Mouse (Mus musculus) embryo, embryonic 10.5 days (tissue): Measurements from ENCODE around the gene Qtrt1.
"Not testable (repeated sequence)": the region's sequence is repeated elsewhere in the genome, so short reads cannot be mapped to it uniquely, and the experiment has no call there.

ENCODE experiments used
- DNase-seq: peaks from one replicate; pipeline ENCODE4 v3.0.0-alpha.2; 2015; ENCODE audit warnings: low spot score

Gene Qtrt1

DNA sequence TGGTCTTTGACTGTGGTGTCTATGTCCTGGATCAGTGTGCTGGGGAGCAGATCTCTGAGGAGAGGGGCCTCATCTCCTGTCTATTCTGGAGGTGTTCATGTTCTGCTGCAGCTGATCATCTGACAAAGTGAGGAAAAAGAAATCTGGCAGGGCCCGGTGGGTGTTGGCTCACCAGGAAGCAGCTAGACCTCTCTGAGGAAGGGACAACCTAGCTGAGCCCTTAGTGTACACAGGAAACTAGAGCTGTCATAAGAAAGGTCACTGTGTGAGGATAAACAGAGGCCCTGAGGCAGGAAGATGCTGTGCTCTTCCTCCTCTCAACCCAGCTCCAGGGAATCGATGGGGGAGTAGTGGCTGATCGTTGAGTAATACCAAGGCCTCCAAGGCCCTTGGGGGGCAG, 38.6 kb downstream of the Qtrt1 start:
- no peak for DNase-seq

DNA sequence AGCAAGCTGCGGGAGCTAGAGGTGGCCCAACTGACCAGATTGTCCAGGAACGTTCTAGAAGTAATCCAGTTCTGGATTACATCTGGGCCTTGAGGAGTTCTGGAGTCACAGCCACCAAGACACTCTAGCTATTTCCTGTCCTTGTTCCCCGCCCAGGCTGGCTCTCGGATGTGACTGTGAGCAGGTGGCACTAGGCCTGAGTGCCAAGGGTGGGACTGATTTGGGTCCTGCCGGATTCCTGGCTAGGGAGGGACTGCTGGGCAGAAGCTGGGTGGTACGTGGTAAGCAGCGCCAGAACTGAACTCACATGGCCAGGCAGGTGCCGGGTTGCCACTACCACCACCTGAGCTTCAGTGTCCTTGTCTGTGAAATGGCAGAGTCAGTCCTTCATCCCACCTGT, 39.8 kb downstream of the Qtrt1 start:
- DNase-seq: no peak

DNA sequence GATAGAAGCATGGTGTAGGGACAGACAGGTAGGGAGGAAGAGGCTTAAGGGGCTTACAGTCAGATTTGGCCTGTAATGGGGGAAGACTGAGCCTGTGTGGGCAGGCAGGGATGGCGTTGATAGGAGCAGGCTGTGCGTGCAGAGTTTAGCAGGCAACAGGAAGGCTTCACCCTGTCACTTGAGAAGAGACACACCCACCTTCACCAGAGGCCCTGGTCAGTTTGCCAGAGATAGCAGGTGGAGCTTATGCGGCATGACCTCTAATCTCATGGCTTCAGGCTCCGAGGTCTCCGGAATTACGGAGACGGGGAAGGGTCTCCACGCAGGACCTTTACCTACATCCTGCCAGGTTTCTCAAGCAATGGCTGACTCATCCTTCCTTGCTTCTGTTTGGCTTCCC, 40.2 kb downstream of the Qtrt1 start:
- no peak for DNase-seq

DNA sequence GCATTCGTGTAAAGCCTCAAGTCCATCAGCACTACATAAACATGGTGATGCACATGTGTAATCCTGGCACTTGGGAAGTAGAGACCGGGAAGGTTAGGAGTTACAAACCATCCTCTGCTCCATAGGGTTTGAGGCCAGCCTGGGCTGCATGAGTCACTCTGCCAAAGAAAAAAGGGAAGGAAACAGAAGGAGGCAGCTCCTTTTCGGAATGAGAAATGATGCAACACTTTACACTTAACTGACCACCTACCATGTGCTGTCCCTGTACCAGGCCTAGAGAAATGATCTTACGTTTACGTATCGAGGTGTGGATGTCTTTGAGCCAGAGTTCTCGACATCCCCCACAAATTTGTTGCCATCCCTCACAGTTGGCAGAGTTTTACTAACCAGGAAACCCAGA, 41.4 kb downstream of the Qtrt1 start:
- no peak for DNase-seq

DNA sequence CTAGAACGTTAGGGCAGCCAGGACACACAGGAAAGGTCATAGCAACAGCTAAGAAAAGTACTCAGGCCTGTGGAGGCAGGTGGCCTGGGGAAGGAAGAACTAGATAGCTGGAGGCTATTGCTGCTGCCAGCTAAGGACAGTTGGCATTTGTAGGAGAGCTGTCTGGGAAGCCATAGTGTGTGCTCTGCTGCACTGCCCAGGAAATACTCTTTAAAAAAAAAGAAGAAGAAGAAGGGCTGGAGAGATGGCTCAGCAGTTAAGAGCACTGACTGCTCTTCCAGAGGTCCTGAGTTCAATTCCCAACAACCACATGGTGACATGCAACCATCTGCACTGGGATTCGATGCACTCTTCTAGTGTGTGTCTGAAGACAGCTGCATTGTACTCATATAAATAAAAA, 41.8 kb downstream of the Qtrt1 start:
- DNase-seq: no peak

DNA sequence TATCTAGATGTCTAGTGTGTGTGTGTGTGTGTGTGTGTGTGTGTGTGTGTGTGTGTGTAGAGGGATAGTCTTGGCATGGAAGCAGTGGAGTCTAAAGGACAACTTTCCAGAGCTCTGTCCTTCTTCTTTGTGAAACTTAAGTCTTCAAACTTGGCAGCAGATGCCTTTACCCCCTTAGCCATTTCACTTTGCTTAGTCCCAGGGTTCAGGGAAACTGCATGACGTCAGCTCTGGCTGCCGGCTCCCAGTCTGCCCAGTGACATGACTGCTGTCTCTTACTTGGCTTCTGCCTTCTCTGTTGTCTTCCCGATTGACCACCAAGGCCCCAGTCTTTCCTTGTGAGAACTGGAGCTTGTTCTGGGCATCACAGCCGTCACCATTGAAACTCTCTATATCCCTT, 42.9 kb downstream of the Qtrt1 start:
- DNase-seq: no peak

DNA sequence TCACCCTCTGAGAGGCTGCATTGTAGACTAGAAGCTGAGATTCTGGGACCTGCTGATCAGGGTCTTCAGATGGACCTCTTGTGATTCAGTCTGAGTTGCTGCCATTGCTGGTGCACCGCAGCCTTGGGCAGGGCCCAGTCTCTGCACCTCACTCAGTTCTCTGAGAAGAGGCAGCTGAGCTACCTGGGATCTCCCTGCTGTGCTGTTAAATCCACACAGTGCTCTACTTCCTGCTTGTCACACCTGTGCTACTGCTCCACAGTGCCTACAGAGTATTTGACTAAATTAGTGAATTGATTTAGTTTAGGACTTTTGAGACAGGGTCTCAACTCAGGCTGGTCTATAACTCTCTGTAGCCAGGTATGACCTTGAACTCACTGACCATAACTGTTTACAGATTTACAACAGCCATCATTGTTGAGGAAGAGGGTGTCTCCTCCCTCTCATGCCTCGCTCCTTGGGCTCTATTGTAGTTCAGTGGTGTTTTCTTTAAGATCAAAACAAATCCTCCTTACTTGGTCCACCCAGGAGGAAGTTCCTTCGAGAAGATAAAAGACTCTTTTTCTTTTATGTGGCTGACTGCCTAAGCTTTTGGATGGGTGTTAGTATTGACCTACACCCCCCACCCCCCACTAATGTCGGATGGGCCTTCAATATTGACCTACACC, 43.6 kb downstream of the Qtrt1 start:
- DNase-seq: no peak

DNA sequence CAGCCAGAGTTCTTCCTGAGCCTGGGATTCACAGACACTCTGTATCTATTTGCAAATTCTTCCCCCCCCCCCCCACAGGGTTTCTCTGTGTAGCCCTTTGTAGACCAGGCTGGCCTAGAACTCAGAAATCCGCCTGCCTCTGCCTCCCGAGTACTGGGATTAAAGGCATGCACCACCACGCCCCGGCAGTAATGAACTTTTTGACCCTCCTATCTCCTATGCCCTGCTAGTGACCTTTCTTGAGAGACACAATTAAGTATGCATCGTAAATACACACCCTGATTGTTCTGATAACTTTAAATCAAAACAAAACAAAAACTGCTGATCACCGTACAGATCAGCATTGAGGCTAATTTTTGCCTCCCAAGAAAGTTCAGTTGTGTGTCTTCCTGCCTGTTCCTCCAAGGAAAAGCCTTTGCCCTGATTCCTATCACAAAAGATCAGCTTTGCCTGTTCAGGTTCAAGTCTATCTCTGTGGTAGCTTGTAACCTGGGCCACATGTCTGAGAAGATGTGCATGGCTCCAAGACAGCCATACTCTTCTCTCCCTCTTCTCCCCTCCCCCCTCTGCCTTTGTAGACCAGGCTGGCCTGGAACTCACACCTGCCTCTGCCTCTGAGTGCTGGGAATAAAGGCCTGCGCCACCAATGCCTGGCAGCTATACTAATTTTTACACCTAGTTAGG, 44.8 kb downstream of the Qtrt1 start:
- DNase-seq: no peak

DNA sequence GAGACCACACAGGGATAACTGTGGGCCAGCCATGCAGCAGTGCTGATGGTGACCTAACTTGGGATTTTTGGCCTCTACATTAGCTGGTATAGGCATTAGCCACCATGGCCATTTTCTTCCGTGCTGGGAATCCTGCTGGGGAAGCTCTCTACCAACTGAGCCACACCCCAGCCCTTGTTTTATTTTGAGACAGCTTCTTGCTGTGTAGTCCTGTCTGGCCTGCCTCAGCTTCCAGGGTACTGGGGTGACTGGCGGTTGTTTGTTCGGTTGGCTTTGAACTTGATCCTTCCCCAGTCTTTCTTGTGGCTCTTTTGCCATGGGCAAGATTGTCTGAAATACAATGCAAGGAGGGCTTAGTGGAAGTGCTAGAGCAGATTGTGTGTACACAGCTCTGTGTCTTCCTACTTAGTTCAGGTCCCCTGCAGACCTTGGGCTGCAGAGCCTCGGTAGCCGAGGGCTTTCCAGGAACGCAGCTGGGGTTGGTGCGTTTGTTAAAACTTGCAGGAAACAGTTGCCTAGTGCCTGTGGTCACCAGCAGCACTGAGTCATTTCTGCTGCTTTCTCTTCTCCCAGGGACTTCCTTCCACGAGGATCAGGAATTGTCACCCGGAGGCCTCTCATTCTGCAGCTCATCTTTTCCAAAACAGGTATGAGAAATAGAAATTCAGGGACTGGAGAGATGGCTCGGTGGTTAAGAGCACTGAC, 45.4 kb downstream of the Qtrt1 start:
- DNase-seq: no peak

DNA sequence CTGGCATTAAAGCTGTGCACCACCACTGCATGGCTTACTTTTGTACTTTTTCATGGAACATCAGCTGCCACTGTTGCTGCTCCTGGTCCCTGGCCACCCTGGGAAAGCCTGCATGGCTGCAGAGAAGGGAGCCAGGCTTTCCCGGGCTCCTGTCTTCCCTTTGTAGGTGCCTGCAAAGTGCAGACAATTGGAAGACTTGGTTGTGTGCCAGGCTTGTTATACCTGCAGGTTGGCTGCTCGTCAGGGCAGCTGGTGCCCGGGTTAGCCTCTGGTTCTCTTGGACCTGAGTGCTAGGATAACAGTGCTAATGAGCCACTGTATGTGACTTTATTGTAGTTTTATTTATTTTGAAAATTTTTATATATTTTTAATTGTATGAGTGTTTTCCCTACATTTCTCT, 47.2 kb downstream of the Qtrt1 start:
- DNase-seq: no peak

DNA sequence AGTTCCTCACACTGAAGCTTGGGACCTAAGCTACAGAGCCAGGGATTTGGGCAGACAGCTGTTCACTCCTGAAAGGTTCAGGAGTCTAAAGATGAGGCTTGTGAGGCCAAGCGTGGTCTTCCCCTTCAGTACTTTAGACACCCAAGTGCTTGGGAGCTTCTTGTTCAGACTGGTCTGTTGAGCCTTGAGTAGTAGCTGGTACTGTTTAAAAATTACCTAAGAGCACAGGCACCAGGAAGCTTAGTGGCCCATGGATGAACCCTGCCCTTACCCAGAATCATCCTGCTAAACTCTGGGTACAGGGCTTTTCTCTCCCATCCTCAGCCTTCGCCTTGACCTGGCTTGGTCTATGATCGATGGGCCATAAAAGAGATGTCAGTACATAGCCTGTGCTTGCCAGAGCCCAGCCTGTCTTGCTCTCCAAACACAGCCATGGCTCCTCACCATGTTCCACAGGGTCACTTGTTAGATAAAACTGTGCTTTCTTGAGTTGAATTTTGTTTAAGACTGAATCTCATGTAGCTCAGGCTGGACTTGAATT, 48.8 kb downstream of the Qtrt1 start:
- DNase-seq: no peak

DNA sequence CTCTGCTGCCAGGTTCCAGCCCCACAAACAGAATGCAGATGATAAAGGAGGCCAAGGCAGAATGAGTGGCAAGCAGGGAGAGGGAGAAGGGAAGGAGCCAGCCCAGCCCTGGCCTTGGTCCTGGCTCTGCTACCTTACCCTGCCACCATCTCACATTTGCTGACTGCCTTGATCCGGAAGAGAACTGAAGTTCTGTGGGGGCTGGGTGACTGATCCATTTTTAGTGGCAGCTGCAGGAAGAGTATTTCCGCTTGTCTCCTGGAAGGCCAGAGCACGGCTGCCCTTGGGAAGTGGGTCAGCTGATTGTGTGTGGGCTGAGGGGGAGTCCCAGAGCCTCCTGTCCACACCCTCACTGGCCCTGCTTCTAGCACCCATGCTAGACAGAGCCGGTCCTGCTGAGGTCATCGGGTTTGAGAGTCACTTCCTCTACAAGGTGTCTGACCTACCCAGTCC, 51.5 kb downstream of the Qtrt1 start:
- DNase-seq: no peak

DNA sequence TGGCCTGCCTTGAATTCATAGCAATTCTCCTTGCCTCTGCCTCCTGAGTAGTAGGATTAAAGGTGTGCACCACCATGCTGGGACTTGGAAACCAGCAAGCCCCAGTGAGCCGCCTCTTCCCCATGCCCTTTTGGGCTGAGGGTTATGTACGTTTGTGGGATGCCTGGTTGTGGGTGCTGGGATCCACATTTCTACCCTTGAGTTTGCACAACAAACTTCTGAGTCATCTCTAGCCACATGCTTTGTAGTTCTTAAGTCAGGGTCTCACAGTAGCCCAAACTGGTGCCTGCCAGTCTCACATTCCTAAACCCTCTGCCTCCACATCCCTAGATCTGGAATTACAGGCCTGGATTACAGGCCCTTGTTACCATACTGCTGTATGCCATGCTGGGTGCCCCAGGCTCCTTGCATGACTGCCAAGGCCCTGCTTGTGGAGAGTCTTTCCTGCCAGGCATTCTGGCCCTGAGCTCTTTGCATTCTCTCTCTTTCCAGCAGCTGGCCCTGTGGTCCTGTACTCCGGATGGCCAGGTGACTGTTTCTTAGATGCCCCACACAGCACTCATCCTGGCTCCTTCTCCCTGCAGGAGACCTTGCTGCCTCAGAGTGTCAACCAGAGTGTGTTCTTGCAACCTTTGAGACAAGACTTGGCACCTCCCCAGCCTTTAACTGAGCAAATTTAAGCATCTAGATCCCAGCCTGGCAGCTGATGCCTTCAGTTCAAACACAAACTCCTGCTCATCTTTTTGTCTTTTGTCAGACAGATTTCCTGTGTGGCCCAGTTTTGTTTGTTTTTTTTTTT, 52.3 kb downstream of the Qtrt1 start:
- no peak for DNase-seq

DNA sequence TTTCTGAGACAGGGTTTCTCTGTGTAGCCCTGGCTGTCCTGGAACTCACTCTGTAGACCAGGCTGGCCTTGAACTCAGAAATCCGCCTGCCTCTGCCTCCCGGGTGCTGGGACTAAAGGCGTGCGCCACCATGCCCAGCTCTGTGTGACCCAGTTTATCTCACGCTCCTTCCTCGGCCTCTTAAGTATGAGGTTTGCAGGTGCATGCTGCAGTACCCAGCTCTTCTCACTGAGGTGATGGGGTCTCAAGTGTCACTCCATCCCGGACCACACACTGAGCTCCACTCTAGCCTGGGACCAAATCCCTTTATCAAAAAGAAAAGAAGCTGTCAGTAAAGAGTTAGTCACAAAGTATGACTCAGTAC, 52.9 kb downstream of the Qtrt1 start:
- not testable (repeated sequence) for DNase-seq

DNA sequence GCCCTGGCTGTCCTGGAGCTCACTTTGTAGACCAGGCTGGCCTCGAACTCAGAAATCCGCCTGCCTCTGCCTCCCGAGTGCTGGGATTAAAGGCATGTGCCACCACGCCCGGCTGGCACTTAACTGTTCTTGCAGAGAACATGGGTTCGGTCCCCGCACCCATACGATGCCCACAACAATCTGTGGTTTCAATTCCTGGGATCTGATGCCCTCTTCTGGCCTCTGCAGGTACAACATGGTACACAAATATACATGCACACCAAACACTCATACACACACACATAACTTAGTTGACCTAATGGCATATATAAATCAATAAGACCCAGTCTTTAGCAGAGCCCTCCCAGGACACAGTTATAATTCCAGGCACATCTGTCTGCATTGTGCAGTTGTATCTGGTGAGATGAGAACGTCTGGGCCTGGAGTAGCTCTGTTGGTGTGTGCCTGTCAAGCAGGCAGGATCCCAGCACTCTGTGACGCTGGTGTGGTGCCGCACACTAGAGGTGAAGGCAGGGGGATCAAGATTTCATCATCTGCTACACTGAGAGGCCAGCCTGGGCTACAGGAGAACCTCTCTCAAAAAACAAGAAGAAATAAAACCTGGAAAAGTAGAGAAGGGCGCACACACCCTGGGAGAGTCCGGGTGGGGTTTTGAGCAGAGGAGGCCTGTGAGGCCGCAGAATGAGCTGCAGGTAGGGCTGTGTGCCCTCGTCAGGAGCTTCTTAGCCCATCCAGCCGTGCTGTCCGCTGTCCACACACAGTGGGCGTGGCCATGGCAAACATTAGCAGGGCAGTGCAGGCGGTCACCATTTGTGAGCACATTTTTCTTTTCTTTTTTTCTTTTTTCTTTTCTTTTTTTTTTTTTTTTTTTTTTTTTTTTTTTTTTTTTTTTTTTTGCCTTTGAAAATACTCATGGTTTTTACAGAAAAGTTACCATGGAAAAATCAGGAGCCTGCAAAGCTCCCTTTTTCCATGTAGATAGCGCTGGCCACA, 57.7 kb downstream of the Qtrt1 start:
- DNase-seq: peak; percentile 58
